Mouse (Mus musculus) subcutaneous adipose tissue, adult 2 months (tissue): ENCODE data around the gene Usf2. TPM values are rescaled to one million over a fixed set of nuclear protein-coding genes. Genes with fewer than 3 reads are reported as not detected.

Source experiments
- polyA plus RNA-seq: library from polyadenylated mRNA; depleted of rRNA; stranded (reverse); fragments of >200 nt; gene quantifications from 2 replicates; pipeline ENCODE4 v1.2.3, GENCODE M21; 2012; ENCODE audit warnings: low replicate concordance; rRNA removed

Usf2 gene
- polyA plus RNA-seq: 99.1 and 134 TPM in 2 replicates

GRCm38 (mm10) chr7:30956756-30957366 lies at the start of gene Usf2:
Gene Usf2, minus strand, starts transcription at chr7:30956803.

GRCm38 (mm10) chr7:30973501-30974289 lies 17.1 kb upstream of the Usf2 start, which contains the start of gene Fam187b:
Gene Fam187b, plus strand, starts transcription at chr7:30973790.

GRCm38 (mm10) chr7:30973251-30973500 lies 16.6 kb upstream of the Usf2 start, which contains the start of gene Lsr:
Gene Lsr, minus strand, starts transcription at chr7:30973464.

GRCm38 (mm10) chr7:30943909-30944635 lies 12.5 kb downstream of the Usf2 start, which contains the start of gene Hamp:
Gene Hamp, minus strand, starts transcription at chr7:30944032.

GRCm38 (mm10) chr7:30924581-30924980 lies 32.0 kb downstream of the Usf2 start, which contains the start of gene Hamp2:
Gene Hamp2, minus strand, starts transcription at chr7:30924681.

GRCm38 (mm10) chr7:30914732-30915131 lies 41.9 kb downstream of the Usf2 start, which contains the start of gene Mag:
Gene Mag, minus strand, starts transcription at chr7:30914873.

Other genes starting within 250 kb of the Usf2 start
- gene Atp4a, start 244.6 kb downstream of the Usf2 start, polyA plus RNA-seq: 0.39 TPM in 1 of 2 replicates, not detected in the other
- gene Tmem147, start 227.3 kb downstream of the Usf2 start, polyA plus RNA-seq: 254 and 273 TPM in 2 replicates
- not detected in 2 replicates for gene Gapdhs, start 213.1 kb downstream of the Usf2 start, polyA plus RNA-seq
- 10.8 and 36.4 TPM in 2 replicates for gene Sbsn, start 205.3 kb downstream of the Usf2 start, polyA plus RNA-seq
- 8.6 and 10.7 TPM in 2 replicates for gene Dmkn, start 193.0 kb downstream of the Usf2 start, polyA plus RNA-seq
- 0.51 and 2.0 TPM in 2 replicates for gene Krtdap, start 168.9 kb downstream of the Usf2 start, polyA plus RNA-seq
- 27.4 and 105 TPM in 2 replicates for gene Ffar2, start 133.0 kb downstream of the Usf2 start, polyA plus RNA-seq
- gene Ffar3, start 100.6 kb downstream of the Usf2 start, polyA plus RNA-seq: not detected in 2 replicates
- gene Ffar1, start 95.2 kb downstream of the Usf2 start, polyA plus RNA-seq: 0.03 and 0.05 TPM in 2 replicates
- gene Cd22, start 76.5 kb downstream of the Usf2 start, polyA plus RNA-seq: 1.3 and 4.4 TPM in 2 replicates
- 0.72 and 1.3 TPM in 2 replicates for gene Mag, start 41.9 kb downstream of the Usf2 start, polyA plus RNA-seq
- 0.77 and 1.3 TPM in 2 replicates for gene Hamp2, start 32.1 kb downstream of the Usf2 start, polyA plus RNA-seq
- 0.64 and 3.8 TPM in 2 replicates for gene Hamp, start 12.8 kb downstream of the Usf2 start, polyA plus RNA-seq
- gene Lsr, start 16.7 kb upstream of the Usf2 start, polyA plus RNA-seq: 5.2 and 72.6 TPM in 2 replicates
- 0.40 and 1.7 TPM in 2 replicates for gene Fam187b, start 17.0 kb upstream of the Usf2 start, polyA plus RNA-seq
- 111 and 190 TPM in 2 replicates for gene Fxyd5, start 85.7 kb upstream of the Usf2 start, polyA plus RNA-seq
- 5.3 and 9.8 TPM in 2 replicates for gene Fxyd7, start 94.7 kb upstream of the Usf2 start, polyA plus RNA-seq
- gene Fxyd1, start 100.4 kb upstream of the Usf2 start, polyA plus RNA-seq: 596 and 782 TPM in 2 replicates
- 10.8 and 12.4 TPM in 2 replicates for gene Lgi4, start 102.5 kb upstream of the Usf2 start, polyA plus RNA-seq
- 1.0 and 82.9 TPM in 2 replicates for gene Fxyd3, start 119.9 kb upstream of the Usf2 start, polyA plus RNA-seq
- 3.1 and 15.4 TPM in 2 replicates for gene Hpn, start 158.5 kb upstream of the Usf2 start, polyA plus RNA-seq
- gene Scn1b, start 170.2 kb upstream of the Usf2 start, polyA plus RNA-seq: 58.1 and 69.7 TPM in 2 replicates
- gene Gramd1a, start 199.1 kb upstream of the Usf2 start, polyA plus RNA-seq: 113 and 153 TPM in 2 replicates